Mouse (Mus musculus) stomach, embryonic 15.5 days (tissue): Measurements from ENCODE around the gene Col23a1. TPM values are rescaled to one million over a fixed set of nuclear protein-coding genes. Genes with fewer than 3 reads are reported as not detected.

Experiments
- ATAC-seq: fragments of 200-750 bp; cut with Nextera tagmentation; 2 replicates; pipeline ENCODE4 v1.8.0; 2017; ENCODE audit warnings: low read depth, moderate number of reproducible peaks, moderate TSS enrichment; ENCODE audit not compliant: insufficient read depth, low FRiP score
- H3K27ac ChIP-seq: fragments of 300-500 bp; sonication (generic); 2 replicates; pipeline ENCODE4 v1.5.1; 2015; ENCODE audit warnings: mild to moderate bottlenecking, inconsistent platforms
- H3K27me3 ChIP-seq: fragments of 300-500 bp; sonication (generic); replicated peaks from 2 replicates; pipeline ENCODE4 v1.6.1; 2015; ENCODE audit warnings: inconsistent platforms
- H3K36me3 ChIP-seq: fragments of 300-500 bp; sonication (generic); 2 replicates; pipeline ENCODE4 v1.6.1; 2015; ENCODE audit warnings: inconsistent platforms
- H3K4me1 ChIP-seq: fragments of 300-500 bp; sonication (generic); 2 replicates; pipeline ENCODE4 v1.6.1; 2015; ENCODE audit warnings: inconsistent platforms
- H3K4me2 ChIP-seq: fragments of 300-500 bp; sonication (generic); 2 replicates; pipeline ENCODE4 v1.6.1; 2015; ENCODE audit warnings: mild to moderate bottlenecking, inconsistent platforms
- H3K4me3 ChIP-seq: fragments of 300-500 bp; sonication (generic); replicated peaks from 2 replicates; pipeline ENCODE4 v1.5.1; 2015; ENCODE audit warnings: inconsistent platforms
- H3K9ac ChIP-seq: fragments of 300-500 bp; sonication (generic); 2 replicates; pipeline ENCODE4 v1.6.1; 2015; ENCODE audit warnings: inconsistent platforms
- H3K9me3 ChIP-seq: fragments of 300-500 bp; sonication (generic); 2 replicates; pipeline ENCODE4 v1.6.1; 2016; ENCODE audit warnings: inconsistent platforms
- WGBS: fragments of 180-500 bp; shearing (Covaris S2); methylation state at CpG from one replicate; pipeline ENCODE4 v1.1.7; 2015; 5-methylcytosine and 5-hydroxymethylcytosine counted together
- polyA plus RNA-seq: library from polyadenylated mRNA; unstranded; fragments of >200 nt; fragmentation: Nextera tagmentation; extraction: Ambion mirVana; gene quantifications from 2 replicates; pipeline ENCODE4 v1.2.1, GENCODE M21; 2015

Col23a1 gene
- polyA plus RNA-seq, 1 experiment from 2014 or later, result 18.6 TPM

- Histone ChIP-seq H3K27ac (peak overlapping the region; percentile 54; the same call in 1 of the 2 replicates), H3K4me2 (no peak overlapping the region), H3K9me3 (no peaks in the 10 kb centered on the region), H3K4me1 (0 out of 2 replicates have a peak, but pooled peaks cover 3% of the 10 kb centered on the region), H3K9ac (no peak overlapping the region), H3K4me3 (no peak overlapping the region), H3K27me3 (no peaks in the 10 kb centered on the region), H3K36me3 (no peaks in the 10 kb centered on the region)
- WGBS, result 27% methylated on average over 11 of the region's 11 CpGs
- peak; percentile 31; the same call in 1 of the 2 replicates for ATAC-seq
These were observed 243.4 kb downstream of the Col23a1 start for GRCm38 (mm10) chr11:51533128-51533533.

GRCm38 (mm10) chr11:51534314-51534713 lies 244.6 kb downstream of the Col23a1 start:
- WGBS, result 30% methylated on average over 2 of the region's 2 CpGs
- Histone ChIP-seq H3K27ac (no peak overlapping the region), H3K36me3 (no peaks in the 10 kb centered on the region), H3K9ac (no peak overlapping the region), H3K9me3 (no peaks in the 10 kb centered on the region), H3K4me2 (no peak overlapping the region), H3K4me1 (0 out of 2 replicates have a peak, but pooled peaks cover 5% of the 10 kb centered on the region), H3K27me3 (no peaks in the 10 kb centered on the region), H3K4me3 (no peak overlapping the region)
- ATAC-seq, result no peak

- Histone ChIP-seq H3K4me3 (no peak overlapping the region), H3K9ac (no peak overlapping the region), H3K27me3 (no peaks in the 10 kb centered on the region), H3K27ac (no peak overlapping the region), H3K9me3 (no peaks in the 10 kb centered on the region), H3K4me1 (0 out of 2 replicates have a peak, but pooled peaks cover 4% of the 10 kb centered on the region), H3K4me2 (no peak overlapping the region), H3K36me3 (no peaks in the 10 kb centered on the region)
- no peak for ATAC-seq
- WGBS, result 57% methylated on average over 7 of the region's 7 CpGs
These were observed 248.7 kb downstream of the Col23a1 start for GRCm38 (mm10) chr11:51538388-51538787.

GRCm38 (mm10) chr11:51538919-51539758 lies 249.4 kb downstream of the Col23a1 start:
- no peak; the same call in 1 of the 2 replicates for ATAC-seq
- Histone ChIP-seq H3K9ac (no peak overlapping the region), H3K27ac (no peak overlapping the region), H3K27me3 (no peaks in the 10 kb centered on the region), H3K4me2 (no peak overlapping the region), H3K36me3 (no peaks in the 10 kb centered on the region), H3K9me3 (no peaks in the 10 kb centered on the region), H3K4me3 (no peak overlapping the region), H3K4me1 (0 out of 2 replicates have a peak, but pooled peaks cover 4% of the 10 kb centered on the region)
- 61% methylated on average over 13 of the region's 13 CpGs for WGBS

GRCm38 (mm10) chr11:51539759-51540282 lies 250.1 kb downstream of the Col23a1 start:
- H3K27me3 ChIP-seq, result no peaks in the 10 kb centered on the region

GRCm38 (mm10) chr11:51542424-51542823 lies 252.7 kb downstream of the Col23a1 start:
- Histone ChIP-seq H3K9ac (no peak overlapping the region), H3K4me2 (no peak overlapping the region), H3K4me1 (0 out of 2 replicates have a peak, but pooled peaks cover 4% of the 10 kb centered on the region), H3K27ac (no peak overlapping the region), H3K36me3 (no peaks in the 10 kb centered on the region), H3K9me3 (no peaks in the 10 kb centered on the region), H3K27me3 (no peaks in the 10 kb centered on the region), H3K4me3 (no peak overlapping the region)
- 67% methylated on average over 9 of the region's 9 CpGs for WGBS
- ATAC-seq, result no peak

More at GRCm38 (mm10) chr11:51539759-51540282, 250.1 kb downstream of the Col23a1 start:
- WGBS, result 10% methylated on average over 10 of the region's 10 CpGs
- H3K4me1 ChIP-seq, result 0 out of 2 replicates have a peak, but pooled peaks cover 4% of the 10 kb centered on the region
- no peaks in the 10 kb centered on the region for H3K36me3 ChIP-seq
- ATAC-seq, result peak; percentile 75
- H3K4me2 ChIP-seq, result no peak overlapping the region
- H3K9me3 ChIP-seq, result no peaks in the 10 kb centered on the region
- H3K27ac ChIP-seq, result no peak overlapping the region
- no peak overlapping the region for H3K4me3 ChIP-seq
- H3K9ac ChIP-seq, result no peak overlapping the region

- no peak for ATAC-seq
- H3K9me3 ChIP-seq, result no peaks in the 10 kb centered on the region
- no peak overlapping the region for H3K4me3 ChIP-seq
- H3K4me2 ChIP-seq, result no peak overlapping the region
- H3K36me3 ChIP-seq, result no peaks in the 10 kb centered on the region
- no peak overlapping the region for H3K9ac ChIP-seq
- H3K4me1 ChIP-seq, result 0 out of 2 replicates have a peak, but pooled peaks cover 4% of the 10 kb centered on the region
- no peak overlapping the region for H3K27ac ChIP-seq
- H3K27me3 ChIP-seq, result no peaks in the 10 kb centered on the region
- WGBS, result 41% methylated on average over 7 of the region's 7 CpGs
These were observed 253.8 kb downstream of the Col23a1 start for GRCm38 (mm10) chr11:51543487-51544050.

- Histone ChIP-seq H3K9me3 (no peaks in the 10 kb centered on the region), H3K27ac (no peak overlapping the region), H3K27me3 (no peaks in the 10 kb centered on the region), H3K4me1 (0 out of 2 replicates have a peak, but pooled peaks cover 1% of the 10 kb centered on the region), H3K4me2 (no peak overlapping the region), H3K4me3 (no peak overlapping the region), H3K36me3 (no peaks in the 10 kb centered on the region), H3K9ac (no peak overlapping the region)
- no peak for ATAC-seq
- WGBS, result 60% methylated on average over 2 of the region's 2 CpGs
These were observed 254.7 kb downstream of the Col23a1 start for GRCm38 (mm10) chr11:51544413-51544812.

- no peak overlapping the region for H3K4me2 ChIP-seq
- no peaks in the 10 kb centered on the region for H3K9me3 ChIP-seq
- H3K4me3 ChIP-seq, result no peak overlapping the region
- ATAC-seq, result no peak
- WGBS, result 32% methylated on average over 4 of the region's 4 CpGs
- H3K9ac ChIP-seq, result no peak overlapping the region
- no peaks in the 10 kb centered on the region for H3K27me3 ChIP-seq
- H3K36me3 ChIP-seq, result no peaks in the 10 kb centered on the region
- H3K4me1 ChIP-seq, result peaks cover 1% of the 10 kb centered on the region; the same call in 1 of the 2 replicates
- no peak overlapping the region for H3K27ac ChIP-seq
These were observed 256.1 kb downstream of the Col23a1 start for GRCm38 (mm10) chr11:51545811-51546210.

- no peak overlapping the region for H3K4me3 ChIP-seq
- H3K4me1 ChIP-seq, result peaks cover 12% of the 10 kb centered on the region; the same call in 1 of the 2 replicates
- H3K36me3 ChIP-seq, result no peaks in the 10 kb centered on the region
- H3K27ac ChIP-seq, result no peak overlapping the region
- no peak overlapping the region for H3K9ac ChIP-seq
- H3K4me2 ChIP-seq, result no peak overlapping the region
- 42% methylated on average over 5 of the region's 5 CpGs for WGBS
- peak; percentile 62; the same call in 1 of the 2 replicates for ATAC-seq
- H3K9me3 ChIP-seq, result no peaks in the 10 kb centered on the region
- no peaks in the 10 kb centered on the region for H3K27me3 ChIP-seq
These were observed 261.5 kb downstream of the Col23a1 start for GRCm38 (mm10) chr11:51551253-51551652.

- H3K9me3 ChIP-seq, result no peaks in the 10 kb centered on the region
- H3K36me3 ChIP-seq, result no peaks in the 10 kb centered on the region
- no peak overlapping the region for H3K4me3 ChIP-seq
- peaks cover 12% of the 10 kb centered on the region; the same call in 1 of the 2 replicates for H3K4me1 ChIP-seq
- H3K27me3 ChIP-seq, result no peaks in the 10 kb centered on the region
- 70% methylated on average over 3 of the region's 3 CpGs for WGBS
- no peak overlapping the region for H3K9ac ChIP-seq
- no peak overlapping the region for H3K27ac ChIP-seq
- ATAC-seq, result no peak
- H3K4me2 ChIP-seq, result no peak overlapping the region
These were observed 262.4 kb downstream of the Col23a1 start for GRCm38 (mm10) chr11:51552091-51552490.

- no peaks in the 10 kb centered on the region for H3K27me3 ChIP-seq
- no peak overlapping the region for H3K4me2 ChIP-seq
- no peaks in the 10 kb centered on the region for H3K9me3 ChIP-seq
These were observed 264.9 kb downstream of the Col23a1 start for GRCm38 (mm10) chr11:51554590-51554989.

More at GRCm38 (mm10) chr11:51554590-51554989, 264.9 kb downstream of the Col23a1 start:
- Histone ChIP-seq H3K4me3 (no peak overlapping the region), H3K9ac (no peak overlapping the region), H3K36me3 (no peaks in the 10 kb centered on the region), H3K4me1 (peaks cover 12% of the 10 kb centered on the region; the same call in 1 of the 2 replicates), H3K27ac (no peak overlapping the region)
- 58% methylated on average over 9 of the region's 10 CpGs for WGBS
- ATAC-seq, result no peak
